Mouse (Mus musculus): ENCODE measurements around the gene Arhgef2. TPM values are rescaled to one million over a fixed set of nuclear protein-coding genes. Genes with fewer than 3 reads are reported as not detected.

Gene Arhgef2
- polyA plus RNA-seq, 1 experiment from 2014 or later = 99.0 TPM

- Histone ChIP-seq H3K9ac (ENCODE audit: low read length) (no peak overlapping the region), H3K4me1 (ENCODE audit: control insufficient read depth, insufficient read depth, low read length) (no peaks in the 10 kb centered on the region), H3K4me3 (ENCODE audit: low read depth, low read length) (no peak overlapping the region), H3K27ac (ENCODE audit: low read depth, low read length) (no peak overlapping the region), H3K27me3 (ENCODE audit: control insufficient read depth, insufficient read depth, low read length) (no peaks in the 10 kb centered on the region), H3K36me3 (ENCODE audit: control insufficient read depth, insufficient read depth, low read length) (peaks cover 65% of the 10 kb centered on the region), H3K9me3 (ENCODE audit: control insufficient read depth, low read length) (no peaks in the 10 kb centered on the region), H3K4me2 (no peak overlapping the region)
- WGBS = 95% methylated on average over 12 of the region's 12 CpGs
- DNase-seq (ENCODE audit: low spot score, missing footprints) = no peak
- ATAC-seq (ENCODE audit: low FRiP score) = no peak
These were observed 33.5 kb downstream of the Arhgef2 start for GRCm38 (mm10) chr3:88639239-88639638.

- Histone ChIP-seq H3K27me3 (ENCODE audit: control insufficient read depth, insufficient read depth, low read length) (no peaks in the 10 kb centered on the region), H3K4me2 (no peak overlapping the region), H3K4me3 (ENCODE audit: low read depth, low read length) (no peak overlapping the region), H3K9me3 (ENCODE audit: control insufficient read depth, low read length) (no peaks in the 10 kb centered on the region), H3K27ac (ENCODE audit: low read depth, low read length) (no peak overlapping the region), H3K4me1 (ENCODE audit: control insufficient read depth, insufficient read depth, low read length) (no peaks in the 10 kb centered on the region), H3K9ac (ENCODE audit: low read length) (no peak overlapping the region), H3K36me3 (ENCODE audit: control insufficient read depth, insufficient read depth, low read length) (peaks cover 53% of the 10 kb centered on the region)
- 78% methylated on average over 1 of the region's 1 CpGs for WGBS
- peak; percentile 93 for DNase-seq (ENCODE audit: low spot score, missing footprints)
- ATAC-seq (ENCODE audit: low FRiP score) = no peak
These were observed 34.9 kb downstream of the Arhgef2 start for GRCm38 (mm10) chr3:88640676-88641075.

DNA sequence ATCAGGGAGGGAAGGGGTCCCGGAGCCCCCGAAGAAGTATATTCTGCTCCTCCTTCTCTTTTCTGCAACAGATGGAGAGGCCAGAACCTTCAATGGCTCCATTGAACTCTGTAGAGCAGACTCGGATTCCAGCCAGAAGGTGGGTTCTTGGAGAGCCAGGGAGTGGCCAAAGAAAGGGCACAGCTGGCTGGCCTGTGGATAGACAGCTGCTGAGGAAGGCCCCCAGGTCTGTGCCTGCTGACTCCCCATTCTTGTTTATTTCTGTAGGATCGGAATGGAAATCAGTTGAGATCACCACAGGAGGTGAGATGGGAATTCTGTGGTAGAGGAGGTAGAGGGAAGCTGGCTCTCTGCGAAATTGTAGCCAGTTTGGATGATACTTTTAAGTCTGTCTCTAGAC lies 37.3 kb downstream of the Arhgef2 start:
- H3K9me3 ChIP-seq (ENCODE audit: control insufficient read depth, low read length) = no peaks in the 10 kb centered on the region
- peaks cover 54% of the 10 kb centered on the region for H3K36me3 ChIP-seq (ENCODE audit: control insufficient read depth, insufficient read depth, low read length)
- H3K9ac ChIP-seq (ENCODE audit: low read length) = no peak overlapping the region
- WGBS = 91% methylated on average over 5 of the region's 5 CpGs
- DNase-seq (ENCODE audit: low spot score, missing footprints) (no peak), ATAC-seq (ENCODE audit: low FRiP score) (no peak)
- H3K4me1 ChIP-seq (ENCODE audit: control insufficient read depth, insufficient read depth, low read length) = no peaks in the 10 kb centered on the region
- no peak overlapping the region for H3K27ac ChIP-seq (ENCODE audit: low read depth, low read length)
- no peak overlapping the region for H3K4me2 ChIP-seq
- H3K27me3 ChIP-seq (ENCODE audit: control insufficient read depth, insufficient read depth, low read length) = no peaks in the 10 kb centered on the region
- no peak overlapping the region for H3K4me3 ChIP-seq (ENCODE audit: low read depth, low read length)

GRCm38 (mm10) chr3:88645937-88646336 lies 40.2 kb downstream of the Arhgef2 start:
- ATAC-seq (ENCODE audit: low FRiP score) (no peak), DNase-seq (ENCODE audit: low spot score, missing footprints) (no peak)
- Histone ChIP-seq H3K9ac (ENCODE audit: low read length) (no peak overlapping the region), H3K27ac (ENCODE audit: low read depth, low read length) (no peak overlapping the region), H3K27me3 (ENCODE audit: control insufficient read depth, insufficient read depth, low read length) (no peaks in the 10 kb centered on the region), H3K4me2 (no peak overlapping the region), H3K4me3 (ENCODE audit: low read depth, low read length) (no peak overlapping the region), H3K36me3 (ENCODE audit: control insufficient read depth, insufficient read depth, low read length) (peaks cover 41% of the 10 kb centered on the region), H3K9me3 (ENCODE audit: control insufficient read depth, low read length) (no peaks in the 10 kb centered on the region), H3K4me1 (ENCODE audit: control insufficient read depth, insufficient read depth, low read length) (no peaks in the 10 kb centered on the region)
- WGBS = 89% methylated on average over 12 of the region's 12 CpGs

- 89% methylated on average over 6 of the region's 6 CpGs for WGBS
- H3K36me3 ChIP-seq (ENCODE audit: control insufficient read depth, insufficient read depth, low read length) = peaks cover 38% of the 10 kb centered on the region
- H3K27me3 ChIP-seq (ENCODE audit: control insufficient read depth, insufficient read depth, low read length) = no peaks in the 10 kb centered on the region
- no peaks in the 10 kb centered on the region for H3K9me3 ChIP-seq (ENCODE audit: control insufficient read depth, low read length)
- no peaks in the 10 kb centered on the region for H3K4me1 ChIP-seq (ENCODE audit: control insufficient read depth, insufficient read depth, low read length)
- no peak for DNase-seq (ENCODE audit: low spot score, missing footprints)
- H3K27ac ChIP-seq (ENCODE audit: low read depth, low read length) = no peak overlapping the region
- no peak overlapping the region for H3K4me2 ChIP-seq
- H3K9ac ChIP-seq (ENCODE audit: low read length) = no peak overlapping the region
- H3K4me3 ChIP-seq (ENCODE audit: low read depth, low read length) = no peak overlapping the region
- no peak for ATAC-seq (ENCODE audit: low FRiP score)
These were observed 40.7 kb downstream of the Arhgef2 start for GRCm38 (mm10) chr3:88646426-88646995.

GRCm38 (mm10) chr3:88647076-88647475 lies 41.3 kb downstream of the Arhgef2 start:
- peaks cover 34% of the 10 kb centered on the region for H3K36me3 ChIP-seq (ENCODE audit: control insufficient read depth, insufficient read depth, low read length)
- no peak for ATAC-seq (ENCODE audit: low FRiP score)

GRCm38 (mm10) chr3:88647779-88648413 lies 42.1 kb downstream of the Arhgef2 start:
- Histone ChIP-seq H3K4me3 (ENCODE audit: low read depth, low read length) (no peak overlapping the region), H3K9ac (ENCODE audit: low read length) (no peak overlapping the region), H3K9me3 (ENCODE audit: control insufficient read depth, low read length) (no peaks in the 10 kb centered on the region), H3K4me2 (no peak overlapping the region), H3K27ac (ENCODE audit: low read depth, low read length) (no peak overlapping the region), H3K36me3 (ENCODE audit: control insufficient read depth, insufficient read depth, low read length) (peaks cover 26% of the 10 kb centered on the region), H3K27me3 (ENCODE audit: control insufficient read depth, insufficient read depth, low read length) (no peaks in the 10 kb centered on the region), H3K4me1 (ENCODE audit: control insufficient read depth, insufficient read depth, low read length) (no peaks in the 10 kb centered on the region)
- DNase-seq (ENCODE audit: low spot score, missing footprints) (no peak), ATAC-seq (ENCODE audit: low FRiP score) (no peak)
- WGBS = 93% methylated on average over 14 of the region's 14 CpGs

More at GRCm38 (mm10) chr3:88647076-88647475, 41.3 kb downstream of the Arhgef2 start:
- Histone ChIP-seq H3K9ac (ENCODE audit: low read length) (no peak overlapping the region), H3K4me3 (ENCODE audit: low read depth, low read length) (no peak overlapping the region), H3K4me1 (ENCODE audit: control insufficient read depth, insufficient read depth, low read length) (no peaks in the 10 kb centered on the region), H3K27me3 (ENCODE audit: control insufficient read depth, insufficient read depth, low read length) (no peaks in the 10 kb centered on the region), H3K4me2 (no peak overlapping the region), H3K9me3 (ENCODE audit: control insufficient read depth, low read length) (no peaks in the 10 kb centered on the region), H3K27ac (ENCODE audit: low read depth, low read length) (no peak overlapping the region)
- WGBS = 93% methylated on average over 3 of the region's 3 CpGs
- DNase-seq (ENCODE audit: low spot score, missing footprints) = no peak

- H3K4me1 ChIP-seq (ENCODE audit: control insufficient read depth, insufficient read depth, low read length) = no peaks in the 10 kb centered on the region
- WGBS = 86% methylated on average over 12 of the region's 12 CpGs
These were observed 42.8 kb downstream of the Arhgef2 start for GRCm38 (mm10) chr3:88648452-88649168.

GRCm38 (mm10) chr3:88649186-88649585 lies 43.4 kb downstream of the Arhgef2 start:
- 81% methylated on average over 10 of the region's 10 CpGs for WGBS
- ATAC-seq (ENCODE audit: low FRiP score) (no peak), DNase-seq (ENCODE audit: low spot score, missing footprints) (no peak)
- Histone ChIP-seq H3K27ac (ENCODE audit: low read depth, low read length) (no peak overlapping the region), H3K4me2 (no peak overlapping the region), H3K36me3 (ENCODE audit: control insufficient read depth, insufficient read depth, low read length) (peaks cover 19% of the 10 kb centered on the region), H3K9me3 (ENCODE audit: control insufficient read depth, low read length) (no peaks in the 10 kb centered on the region), H3K4me3 (ENCODE audit: low read depth, low read length) (no peak overlapping the region), H3K27me3 (ENCODE audit: control insufficient read depth, insufficient read depth, low read length) (no peaks in the 10 kb centered on the region), H3K9ac (ENCODE audit: low read length) (no peak overlapping the region), H3K4me1 (ENCODE audit: control insufficient read depth, insufficient read depth, low read length) (no peaks in the 10 kb centered on the region)

More at GRCm38 (mm10) chr3:88648452-88649168, 42.8 kb downstream of the Arhgef2 start:
- Histone ChIP-seq H3K4me2 (no peak overlapping the region), H3K4me3 (ENCODE audit: low read depth, low read length) (no peak overlapping the region), H3K9ac (ENCODE audit: low read length) (no peak overlapping the region), H3K27ac (ENCODE audit: low read depth, low read length) (no peak overlapping the region), H3K36me3 (ENCODE audit: control insufficient read depth, insufficient read depth, low read length) (peaks cover 20% of the 10 kb centered on the region), H3K27me3 (ENCODE audit: control insufficient read depth, insufficient read depth, low read length) (no peaks in the 10 kb centered on the region), H3K9me3 (ENCODE audit: control insufficient read depth, low read length) (no peaks in the 10 kb centered on the region)
- DNase-seq (ENCODE audit: low spot score, missing footprints) (no peak), ATAC-seq (ENCODE audit: low FRiP score) (no peak)
